Mouse (Mus musculus): ENCODE data around the gene Grb14.

Gene Grb14

DNA sequence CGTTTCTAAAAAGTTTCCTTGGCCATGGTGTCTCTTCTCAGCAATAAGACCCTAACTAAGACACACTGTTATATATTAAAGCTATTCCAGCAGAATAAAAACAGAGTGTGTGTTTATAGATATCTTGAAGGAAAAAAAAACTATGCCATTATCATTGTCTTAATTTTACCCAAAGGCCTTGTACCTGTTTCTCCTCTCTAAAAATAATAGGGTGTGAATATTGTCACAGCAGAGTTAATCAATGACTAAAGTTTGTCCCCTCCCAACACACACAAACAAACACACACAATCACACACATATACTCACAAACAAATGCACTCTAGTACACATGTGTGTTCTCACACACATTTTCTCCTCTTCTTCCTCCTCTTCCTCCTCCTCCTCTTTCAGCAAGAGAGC, at the start of gene Grb14:
Grb14 (minus strand) TSS at position 101 of the 400 bp plus-strand sequence.
- no peak for DNase-seq (ENCODE audit: low read depth, low spot score)

DNA sequence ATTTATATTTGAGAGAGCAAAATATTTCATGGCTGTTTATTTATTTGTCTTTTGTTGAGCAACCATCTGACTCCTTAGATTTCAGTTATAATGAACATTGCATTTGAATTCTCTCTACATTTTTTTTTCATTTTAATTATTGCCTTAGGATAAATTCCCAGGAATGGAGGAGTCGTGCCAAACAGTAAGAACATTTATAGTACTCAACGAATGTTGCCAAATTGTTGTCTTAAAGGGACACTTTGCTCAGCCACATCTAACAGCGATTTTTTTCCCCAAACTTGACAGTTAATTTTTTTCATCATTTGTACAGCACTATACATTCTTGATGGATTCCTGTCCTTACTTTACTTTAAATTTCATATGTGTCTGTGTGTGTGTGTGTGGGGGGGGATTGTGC, 47.4 kb upstream of the Grb14 start:
- DNase-seq (ENCODE audit: low read depth, low spot score): peak; percentile 24

DNA sequence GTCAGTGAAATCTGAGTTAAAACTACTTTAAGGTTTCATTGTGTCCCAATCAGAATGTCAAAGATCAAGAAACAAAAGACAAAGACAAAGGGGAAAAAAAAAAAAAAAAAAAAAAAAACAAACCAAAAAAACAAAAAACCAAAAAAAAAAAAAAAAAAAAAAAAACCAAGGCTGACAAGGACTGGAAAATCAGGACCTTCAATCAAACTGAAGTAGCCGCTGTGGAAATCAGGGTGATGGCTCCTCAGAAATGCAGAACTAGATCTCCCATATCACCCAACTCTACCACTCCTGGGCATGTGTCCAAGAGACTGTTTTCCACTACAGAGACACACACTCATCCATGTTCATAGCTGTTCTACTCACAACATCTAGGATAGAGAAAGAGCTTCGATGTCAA, 29.0 kb upstream of the Grb14 start:
- DNase-seq (ENCODE audit: low read depth, low spot score): no peak

DNA sequence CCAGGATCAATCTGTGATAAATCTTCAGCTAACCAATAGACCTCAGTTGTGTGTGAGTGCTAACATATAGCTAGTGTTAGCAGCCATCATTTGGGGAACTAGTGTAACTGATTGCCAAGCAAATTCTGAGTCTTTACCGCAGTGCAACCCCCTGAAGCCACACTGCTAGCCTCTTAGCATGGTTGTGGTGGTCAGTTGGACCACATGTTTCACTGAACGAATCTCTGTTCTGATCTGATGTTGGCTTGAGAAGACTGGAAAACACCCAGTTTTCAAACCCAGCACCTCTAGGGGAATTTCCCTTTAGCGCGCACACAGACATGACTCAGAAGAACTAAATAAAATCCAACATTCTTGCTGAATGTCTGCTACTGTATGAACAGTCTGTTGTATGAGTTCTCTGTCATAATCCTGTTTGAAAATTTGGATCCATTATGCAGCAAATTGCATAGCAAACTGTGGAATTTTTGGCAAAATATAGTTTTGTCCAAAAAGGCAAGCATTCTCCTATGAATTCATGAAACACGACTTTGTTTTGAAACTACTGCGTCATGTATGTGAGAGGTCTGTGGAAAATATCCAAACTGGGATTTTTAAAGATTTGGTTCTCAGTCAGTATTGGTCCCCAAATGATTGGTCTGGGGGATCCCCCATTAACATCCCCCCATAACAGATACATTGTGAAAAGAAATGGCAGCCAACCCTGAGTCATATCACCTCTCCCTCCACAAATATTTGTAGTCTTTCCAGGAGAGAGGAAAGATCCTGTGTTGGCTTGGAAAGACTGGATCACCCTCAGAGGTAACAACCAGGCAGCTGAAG, 27.6 kb upstream of the Grb14 start:
- DNase-seq (ENCODE audit: low read depth, low spot score): no peak

DNA sequence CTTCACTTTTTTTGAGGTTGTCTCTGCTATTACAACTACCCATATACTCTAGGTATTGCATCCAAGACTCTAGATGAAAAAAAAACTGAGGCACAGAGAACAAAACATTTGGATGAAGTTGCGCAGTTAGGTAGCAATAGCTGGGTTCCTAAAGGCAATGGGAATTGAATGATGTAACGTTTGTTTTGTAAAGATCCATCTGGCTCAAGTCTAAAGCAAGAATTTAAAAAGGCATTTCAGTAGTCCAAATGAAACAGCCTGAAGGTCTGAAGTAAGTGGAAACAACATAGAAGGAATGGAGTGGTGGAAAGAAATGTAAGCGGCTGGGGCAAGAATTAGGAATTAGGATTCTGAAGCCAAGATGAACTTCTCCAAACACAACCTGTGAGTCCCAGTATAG, 26.0 kb upstream of the Grb14 start:
- no peak for DNase-seq (ENCODE audit: low read depth, low spot score)

DNA sequence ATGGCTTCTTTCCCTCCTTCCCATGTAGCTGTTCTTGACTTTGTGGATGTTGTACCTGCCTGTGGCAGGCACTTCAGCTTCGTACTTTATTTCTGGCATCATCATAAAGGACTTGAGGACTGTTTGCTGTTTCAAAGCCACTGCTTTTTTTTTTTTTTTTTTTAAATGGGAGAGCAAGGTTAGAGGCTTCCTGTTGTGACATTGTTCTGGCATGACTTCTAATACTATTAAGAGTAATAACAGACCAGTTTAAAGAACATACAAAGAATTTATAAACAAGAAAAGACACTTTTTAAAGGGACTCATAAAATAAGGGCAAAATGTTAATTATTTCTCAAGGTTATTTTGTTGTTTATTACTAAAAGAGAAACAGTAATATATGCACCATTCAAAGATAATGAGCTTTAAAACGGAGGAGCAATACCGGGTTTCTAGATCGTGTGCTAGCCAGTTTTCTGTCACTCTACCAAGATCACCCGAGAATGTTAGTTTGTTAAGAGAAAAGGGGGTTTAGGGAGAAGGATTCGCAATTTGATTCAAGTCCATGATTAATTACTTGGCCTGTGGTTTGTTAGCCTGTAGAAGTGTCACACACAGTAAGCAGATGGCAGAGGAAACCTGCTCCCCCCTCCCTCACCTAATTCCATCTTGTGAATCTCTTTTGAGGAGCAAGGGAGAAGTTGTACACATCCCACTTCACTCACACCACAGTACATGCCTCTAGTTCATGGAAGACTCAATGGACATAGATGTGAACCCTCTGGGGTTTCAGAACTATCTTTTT, 23.6 kb upstream of the Grb14 start:
- no peak for DNase-seq (ENCODE audit: low read depth, low spot score)

DNA sequence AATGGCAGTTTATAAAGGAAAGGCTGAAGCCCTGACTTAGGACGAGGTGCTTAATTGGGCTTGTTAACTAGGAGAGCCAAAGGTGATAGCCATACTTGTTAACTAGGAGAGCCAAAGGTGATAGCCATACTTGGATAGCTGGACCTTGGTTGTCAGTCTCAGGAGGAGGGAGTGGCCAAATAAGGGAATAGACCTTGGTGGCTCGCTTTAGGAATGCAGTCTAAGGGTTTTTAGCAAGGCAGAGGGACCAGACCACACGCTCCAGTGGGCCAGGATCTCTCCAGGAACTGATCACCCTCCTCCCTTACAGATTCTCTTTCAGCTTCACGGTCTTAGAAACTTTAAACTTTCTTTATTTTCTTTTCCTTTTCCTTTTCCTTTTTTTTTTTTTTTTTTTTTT, 13.4 kb upstream of the Grb14 start:
- DNase-seq (ENCODE audit: low read depth, low spot score): no peak

DNA sequence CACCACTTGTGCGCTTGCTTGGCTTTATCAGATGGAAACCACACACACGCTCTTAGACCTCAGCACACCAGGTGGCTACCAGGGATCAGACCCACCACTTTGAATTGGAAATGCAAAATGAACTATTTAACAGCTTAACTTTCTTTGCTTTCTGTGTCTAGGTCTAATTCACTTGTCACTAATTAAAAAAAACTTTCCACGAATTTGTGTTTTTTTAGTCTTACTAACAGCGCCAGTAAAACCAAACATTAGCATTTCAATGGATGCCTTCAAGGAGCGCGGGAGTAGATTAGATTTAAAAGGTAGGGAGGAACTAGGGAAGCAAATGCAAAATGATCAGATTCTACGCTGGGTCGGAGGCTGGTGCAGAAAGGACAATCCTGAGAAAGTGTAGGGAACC, 12.8 kb upstream of the Grb14 start:
- no peak for DNase-seq (ENCODE audit: low read depth, low spot score)

DNA sequence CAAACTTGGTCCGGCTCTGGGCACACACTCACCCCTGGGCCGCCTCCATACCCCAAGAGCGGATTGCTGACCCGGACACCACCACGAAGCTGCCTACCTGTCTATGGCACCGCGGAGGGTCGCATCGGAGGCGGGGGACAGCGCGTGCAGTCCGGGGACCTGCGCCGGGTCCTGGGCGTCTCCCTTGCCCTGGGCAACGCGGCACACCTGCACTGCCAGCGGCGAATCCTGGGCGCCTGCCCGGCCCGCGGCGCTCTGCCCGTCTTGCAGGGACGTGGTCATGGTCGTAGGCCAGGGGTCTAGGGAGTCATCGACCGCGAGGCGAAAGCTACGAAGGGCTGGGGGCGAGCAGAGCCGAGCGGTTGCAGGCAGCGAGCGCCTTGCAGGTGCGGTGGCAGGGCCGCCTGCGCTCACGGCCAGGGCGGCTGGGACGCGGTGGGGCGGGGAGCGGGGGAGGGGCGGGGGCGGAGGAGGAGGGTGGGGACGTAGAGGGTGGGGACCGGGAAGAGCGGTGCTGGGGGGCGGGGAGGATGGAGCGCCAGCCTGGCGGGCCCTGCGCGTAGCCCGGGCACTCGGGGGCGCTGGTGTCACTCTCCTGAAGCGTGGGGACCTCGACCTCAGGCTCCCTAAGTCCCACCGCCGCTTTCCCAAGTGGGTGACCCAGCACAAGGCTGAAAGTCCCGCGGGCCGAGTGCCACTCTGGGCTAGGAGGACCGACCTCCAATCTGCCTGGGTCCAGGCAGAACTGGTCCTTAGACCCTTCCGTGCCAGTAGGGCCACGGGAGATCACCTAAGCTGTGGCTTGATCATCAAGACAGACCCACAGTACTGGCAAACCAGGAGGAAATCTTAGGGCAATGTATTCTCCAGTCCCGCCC, 2.2 kb downstream of the Grb14 start:
- DNase-seq (ENCODE audit: low read depth, low spot score): peak; percentile 40

DNA sequence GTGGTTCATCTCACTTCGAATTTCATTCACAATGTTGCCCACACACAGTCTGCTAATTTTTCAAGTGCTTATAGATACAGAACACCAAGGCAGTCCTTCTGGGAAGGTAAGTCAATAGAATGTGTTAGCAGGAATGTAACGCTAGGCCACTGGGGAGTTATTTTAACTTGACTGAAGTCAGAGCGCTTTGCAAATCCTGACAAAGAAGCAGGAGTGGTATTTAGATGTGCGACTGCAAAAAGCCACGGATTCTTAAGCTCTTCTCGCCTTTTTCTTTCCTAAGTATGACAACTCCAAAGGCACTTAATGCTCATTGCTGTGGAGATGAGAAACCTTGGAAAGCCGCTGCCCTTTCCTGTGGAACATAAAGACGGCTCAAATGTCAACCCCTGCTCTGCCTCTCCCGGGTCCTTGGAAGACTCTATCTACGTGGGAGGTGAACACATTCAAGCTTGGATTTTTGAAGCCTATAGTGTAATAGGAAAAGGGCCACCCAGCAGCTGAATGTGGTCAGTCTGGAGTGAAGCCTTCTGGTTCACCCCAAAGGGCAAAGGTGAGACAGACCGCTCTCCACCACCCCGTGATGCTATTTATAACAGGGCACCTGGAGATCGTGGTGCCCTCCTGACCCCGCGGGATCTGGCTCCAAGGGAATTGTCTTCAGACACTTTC, 3.0 kb downstream of the Grb14 start:
- peak; percentile 84 for DNase-seq (ENCODE audit: low read depth, low spot score)

DNA sequence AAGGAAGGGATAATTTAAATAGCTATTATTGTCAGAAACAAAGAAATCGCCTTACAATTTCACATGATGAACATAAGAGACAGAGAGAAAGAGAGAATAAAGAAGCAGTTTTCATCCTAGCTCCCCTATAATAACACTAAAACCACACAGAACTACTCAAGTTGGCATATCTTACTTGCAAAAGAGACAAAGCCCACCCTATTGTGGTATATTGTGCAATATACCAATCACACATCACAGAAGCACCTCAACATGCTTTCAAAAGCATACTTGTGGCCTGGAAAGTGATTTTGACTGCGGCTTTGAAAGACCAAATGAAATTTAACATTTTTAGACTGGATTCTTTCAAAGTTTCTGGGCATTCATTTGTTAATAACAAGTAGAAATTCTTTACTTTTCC, 7.4 kb downstream of the Grb14 start:
- DNase-seq (ENCODE audit: low read depth, low spot score): no peak

DNA sequence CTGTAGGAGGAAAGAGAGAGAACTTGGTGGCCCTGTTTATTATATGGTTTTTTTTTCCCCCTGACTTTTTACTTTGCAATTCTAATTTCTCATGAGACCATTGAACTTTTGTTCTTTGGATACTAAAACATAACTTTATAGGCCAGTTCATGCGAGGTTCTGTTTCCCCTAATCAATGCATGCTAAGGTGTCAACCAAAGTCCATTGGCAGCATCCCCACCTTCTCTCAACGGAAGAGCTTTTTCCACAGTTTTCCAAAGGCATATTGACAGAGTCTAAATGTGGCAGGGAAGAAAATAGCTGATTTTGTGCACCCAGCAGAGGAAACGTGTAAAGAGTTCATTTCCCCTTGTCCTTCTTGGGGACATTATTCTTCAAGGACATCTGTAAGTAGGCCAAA, 10.2 kb downstream of the Grb14 start:
- no peak for DNase-seq (ENCODE audit: low read depth, low spot score)

DNA sequence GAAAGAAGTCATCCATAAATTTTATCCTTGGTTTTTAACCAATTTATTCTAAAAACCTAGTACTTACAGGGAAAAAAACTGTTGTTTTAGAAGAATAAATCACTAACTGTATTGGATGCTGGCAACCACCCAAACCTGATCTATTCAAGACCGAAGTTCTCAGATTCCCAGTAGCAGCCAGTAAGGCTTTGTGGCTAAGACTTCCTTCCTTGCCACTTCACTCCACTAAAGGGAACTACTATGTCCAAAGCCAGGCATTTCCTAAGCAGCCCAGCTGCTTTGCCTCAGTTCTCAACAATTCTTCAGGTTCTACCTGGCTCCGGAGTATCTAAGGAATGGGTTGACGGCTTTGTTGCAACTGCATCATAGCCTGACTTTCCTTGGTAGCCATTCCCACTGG, 14.7 kb downstream of the Grb14 start:
- no peak for DNase-seq (ENCODE audit: low read depth, low spot score)

DNA sequence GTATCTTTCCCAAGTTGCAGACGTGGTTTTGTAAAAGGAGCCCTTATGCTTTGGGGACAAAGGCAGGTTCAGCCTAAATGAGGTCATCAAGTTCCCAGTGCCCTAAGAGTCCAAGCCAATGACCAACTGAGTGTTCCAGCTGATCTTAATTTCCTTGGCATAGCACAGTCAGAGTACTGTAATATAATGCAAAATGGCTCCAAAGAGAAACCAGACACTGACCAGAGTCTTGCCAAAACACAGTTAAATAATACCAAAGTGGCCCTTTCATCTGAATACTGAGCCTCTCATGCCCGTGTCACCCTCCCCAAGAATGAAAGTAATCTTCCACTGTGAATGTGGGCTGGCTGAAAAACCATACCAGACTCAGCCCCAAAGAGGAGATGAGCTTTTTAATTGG, 17.4 kb downstream of the Grb14 start:
- no peak for DNase-seq (ENCODE audit: low read depth, low spot score)

DNA sequence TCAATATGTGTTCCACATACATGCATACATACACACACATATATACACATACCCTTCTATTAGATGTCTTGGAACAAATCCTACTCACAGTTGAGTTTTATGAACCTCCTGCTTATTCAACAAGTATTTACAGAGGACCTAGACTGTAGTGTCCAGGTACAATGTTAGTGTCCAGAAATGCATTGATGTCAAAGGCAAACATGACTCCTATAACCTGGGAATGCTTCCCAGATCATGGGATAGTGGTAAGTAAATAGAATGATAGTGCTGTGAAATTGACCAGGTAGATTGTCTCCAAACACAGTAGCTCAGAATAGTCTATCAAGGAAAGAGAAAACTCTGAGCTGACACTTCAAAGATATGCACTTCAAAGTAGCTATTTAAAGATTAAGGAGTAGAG, 19.7 kb downstream of the Grb14 start:
- DNase-seq (ENCODE audit: low read depth, low spot score): no peak

DNA sequence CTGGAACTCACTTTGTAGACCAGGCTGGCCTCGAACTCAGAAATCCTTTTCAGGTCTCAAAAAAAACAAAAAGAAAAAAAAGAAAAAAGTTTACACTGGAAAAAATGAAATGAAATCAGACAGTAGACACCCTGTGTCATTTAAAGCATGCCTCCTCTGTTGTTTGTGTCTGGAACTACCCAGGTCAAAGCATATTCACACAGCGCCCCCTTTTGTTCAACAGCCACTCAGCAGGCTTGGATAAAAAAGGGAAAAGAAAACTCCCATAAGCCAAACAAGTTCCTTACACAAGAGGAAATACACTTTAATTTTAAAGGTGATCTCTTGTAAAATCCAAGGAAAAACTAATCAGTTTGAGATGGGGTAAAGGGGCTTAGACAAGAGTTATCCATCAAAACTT, 21.4 kb downstream of the Grb14 start:
- no peak for DNase-seq (ENCODE audit: low read depth, low spot score)

DNA sequence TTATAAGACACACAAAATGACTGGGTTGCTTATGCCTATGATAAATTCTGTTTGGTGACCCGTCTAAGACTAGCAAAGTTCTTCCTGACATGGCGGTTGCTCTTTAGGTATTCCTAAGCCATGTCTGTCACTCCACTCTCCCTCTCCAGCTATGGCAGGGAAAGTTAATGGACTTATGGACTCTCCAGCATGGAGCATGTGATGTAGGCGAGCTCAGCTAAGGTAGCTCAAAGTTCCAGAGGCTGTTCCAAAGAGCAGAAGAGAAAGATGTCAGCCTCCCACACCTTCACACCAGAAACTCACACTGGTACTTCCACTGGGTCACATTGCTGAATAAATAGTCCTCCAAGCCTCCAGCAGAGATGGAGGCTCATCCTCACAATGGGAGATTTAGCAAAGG, 22.2 kb downstream of the Grb14 start:
- no peak for DNase-seq (ENCODE audit: low read depth, low spot score)

DNA sequence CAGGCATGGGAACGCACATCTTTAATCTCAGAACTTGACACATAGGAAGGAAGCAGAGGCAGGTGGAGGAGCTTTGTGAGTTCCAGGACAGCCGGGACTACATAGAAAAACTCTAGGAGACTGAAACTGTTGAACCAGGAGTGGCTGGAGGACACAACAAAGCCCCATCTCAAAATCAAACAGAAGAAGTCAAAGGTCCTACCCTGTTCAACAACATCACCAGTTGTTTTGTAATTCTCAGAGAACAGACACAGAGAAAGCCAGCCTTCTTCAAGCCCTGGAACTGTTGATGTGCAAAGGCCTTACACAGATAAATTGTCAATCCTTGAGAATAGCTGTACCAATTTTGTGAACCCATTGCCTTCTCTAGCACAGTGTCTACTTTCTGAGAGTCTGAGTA, 29.7 kb downstream of the Grb14 start:
- no peak for DNase-seq (ENCODE audit: low read depth, low spot score)

DNA sequence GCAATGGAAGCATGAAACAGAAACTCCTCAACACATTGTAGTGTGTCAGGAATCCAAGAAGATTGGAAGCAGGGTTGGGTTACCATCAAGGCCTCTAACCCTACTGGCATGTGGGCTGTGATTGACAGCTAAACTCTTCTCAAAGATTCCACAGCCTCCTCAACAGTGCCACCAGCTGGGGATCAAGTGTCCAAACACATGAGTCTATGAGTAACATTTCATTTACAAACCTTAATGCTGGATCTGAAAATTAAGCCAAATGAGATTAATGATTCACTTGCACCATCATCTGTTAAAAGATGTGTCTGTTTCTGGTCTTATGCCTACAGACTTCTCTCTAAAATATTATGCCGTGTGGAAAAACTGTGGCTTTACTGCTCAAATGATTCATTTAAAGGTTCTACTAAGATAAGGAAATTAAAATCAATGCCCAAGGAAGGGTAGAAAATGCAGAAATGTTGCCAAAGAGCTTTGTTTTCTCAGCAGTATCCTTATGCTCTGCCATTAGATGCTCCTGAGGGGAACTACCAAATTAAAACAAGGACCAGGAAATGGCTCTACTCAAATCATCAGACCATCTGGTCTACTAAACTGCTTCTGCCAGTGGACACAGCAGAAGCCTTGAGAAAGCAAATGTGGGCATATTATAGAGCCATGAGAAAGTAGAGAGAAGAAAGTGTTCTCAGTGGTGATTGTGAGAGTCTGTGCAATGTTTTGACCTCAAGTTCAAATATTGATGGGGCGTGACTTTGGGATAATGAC, 35.2 kb downstream of the Grb14 start:
- DNase-seq (ENCODE audit: low read depth, low spot score): no peak

DNA sequence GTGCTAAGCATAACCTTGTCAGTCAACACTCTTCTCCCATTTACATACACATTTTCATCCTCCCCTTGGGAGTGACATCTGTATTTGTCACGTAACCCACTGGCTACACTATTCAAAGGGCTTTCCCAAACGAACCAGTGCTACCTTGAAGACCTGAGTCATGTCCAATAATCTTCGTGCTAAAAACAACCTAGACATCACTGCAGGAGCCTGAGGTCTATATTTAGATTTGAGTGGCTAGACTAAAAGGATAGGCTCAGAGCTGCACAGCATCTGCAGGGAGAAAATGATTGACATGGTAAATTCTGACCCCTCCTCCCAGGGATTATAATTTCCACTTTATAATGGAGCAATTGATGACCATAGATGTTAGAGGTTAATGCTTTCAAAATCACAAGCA, 37.0 kb downstream of the Grb14 start:
- no peak for DNase-seq (ENCODE audit: low read depth, low spot score)

DNA sequence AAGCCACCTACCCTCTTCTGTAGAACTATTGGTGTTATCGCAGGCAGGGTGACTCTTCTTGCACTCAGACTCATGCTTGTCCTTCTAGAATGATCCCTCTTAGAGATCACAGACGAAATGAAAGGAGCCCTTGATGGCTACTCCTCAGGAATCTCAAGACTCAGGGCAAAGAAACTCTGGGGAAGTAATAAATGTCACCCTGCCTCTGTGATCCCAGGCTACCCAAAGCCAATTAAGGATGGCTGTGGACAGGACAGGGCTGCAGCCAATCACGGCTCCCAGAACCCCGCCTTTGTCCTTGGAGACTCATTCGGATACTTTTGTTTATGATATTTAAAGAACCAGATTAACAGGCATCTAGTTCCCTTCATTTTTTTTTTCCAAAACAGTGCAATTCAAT, 49.2 kb downstream of the Grb14 start:
- no peak for DNase-seq (ENCODE audit: low read depth, low spot score)
